Comparison of ENCODE assay signal across 8 mouse cellular contexts in genomic region chrX:53211756-53212483, GRCm38 (mm10). TPM values are rescaled to one million over a fixed set of nuclear protein-coding genes. Genes with fewer than 3 reads are reported as not detected.
A peak's percentile ranks its signal among the peaks of the same experiment; 100 is the strongest.
DNase-seq lines count a peak whose midpoint lies in the region; ATAC-seq lines count a peak whose summit lies in the region.

No protein-coding gene starts in this region.

- H3K27me3 ChIP-seq in embryonic facial prominence, embryonic 13.5 days = no peaks in the 10 kb centered on the region
- H3K27me3 ChIP-seq in heart, embryonic 11.5 days (ENCODE audit: control insufficient read depth, insufficient read depth, low read length) = no peaks in the 10 kb centered on the region

- H3K4me2 ChIP-seq in embryonic facial prominence, embryonic 13.5 days = no peak overlapping the region
- no peak overlapping the region for H3K4me2 ChIP-seq in heart, embryonic 11.5 days

- peak overlapping the region; percentile 80 for H3K27ac ChIP-seq in embryonic facial prominence, embryonic 13.5 days
- peak overlapping the region; percentile 70 for H3K27ac ChIP-seq in heart, embryonic 11.5 days (ENCODE audit: low read depth, low read length)

- DNase-seq in layer of hippocampus, postnatal 10 days (ENCODE audit: low spot score in 2 of 2) = peak; percentile 20 to 39
- no peak for DNase-seq in layer of hippocampus, adult 9-10 months (ENCODE audit: low spot score)
- peak; percentile 21 to 37 for DNase-seq in kidney, adult 8-10 months
- DNase-seq in lung, postnatal 36 days = peak; percentile 36
- peak; percentile 69 for DNase-seq in testis, postnatal 10 days (ENCODE audit: low spot score)

- no peak for ATAC-seq in embryonic facial prominence, embryonic 13.5 days (ENCODE audit: insufficient number of reproducible peaks, insufficient read depth, low FRiP score, low TSS enrichment, low read depth)
- ATAC-seq in heart, embryonic 11.5 days (replicated peaks; ENCODE audit: insufficient number of reproducible peaks, low FRiP score, low TSS enrichment) = peak; percentile 78; the same call in 1 of the 2 replicates
- ATAC-seq in erythroid progenitor cell, adult 5-6 weeks (replicated peaks; ENCODE audit: low FRiP score, poor library complexity, severe bottlenecking) = no peak

- no peaks in the 10 kb centered on the region for H3K9me3 ChIP-seq in embryonic facial prominence, embryonic 13.5 days
- no peaks in the 10 kb centered on the region for H3K9me3 ChIP-seq in heart, embryonic 11.5 days (replicated peaks; ENCODE audit: control insufficient read depth, low read length)

- peaks cover 3% of the 10 kb centered on the region; the same call in 1 of the 2 replicates for H3K4me1 ChIP-seq in embryonic facial prominence, embryonic 13.5 days
- H3K4me1 ChIP-seq in heart, embryonic 11.5 days (ENCODE audit: control insufficient read depth, insufficient read depth, low read length) = no peaks in the 10 kb centered on the region

- H3K4me3 ChIP-seq in embryonic facial prominence, embryonic 13.5 days = no peak overlapping the region
- H3K4me3 ChIP-seq in heart, embryonic 11.5 days (ENCODE audit: low read depth, low read length) = no peak overlapping the region

- 60% methylated on average over 7 of the region's 7 CpGs for WGBS in embryonic facial prominence, embryonic 13.5 days
- WGBS in heart, embryonic 11.5 days (ENCODE audit: insufficient replicate concordance) = 47% methylated on average over 7 of the region's 7 CpGs

- H3K36me3 ChIP-seq in embryonic facial prominence, embryonic 13.5 days = no peaks in the 10 kb centered on the region
- no peaks in the 10 kb centered on the region for H3K36me3 ChIP-seq in heart, embryonic 11.5 days (ENCODE audit: control insufficient read depth, insufficient read depth, low read length)

- H3K9ac ChIP-seq in embryonic facial prominence, embryonic 13.5 days = no peak overlapping the region
- H3K9ac ChIP-seq in heart, embryonic 11.5 days (ENCODE audit: low read depth, low read length) = no peak overlapping the region

RNA-seq across cellular contexts. Expression of gene Plac1, which starts 28.0 kb away (rescaled TPM):
- not detected for total RNA-seq in layer of hippocampus, postnatal 10 days (2021)
- 6.4 and 7.5 TPM in 2 replicates for polyA plus RNA-seq in embryonic facial prominence, embryonic 13.5 days (2015; fragmentation: Nextera tagmentation; extraction: Ambion mirVana)
- 11.4 and 14.9 TPM in 2 replicates for polyA plus RNA-seq in heart, embryonic 11.5 days (2014; fragmentation: Nextera tagmentation; extraction: Ambion mirVana)
- total RNA-seq in erythroid progenitor cell, adult 5-6 weeks (2015; ENCODE audit: low replicate concordance) = not detected in 2 replicates
- not detected in 2 replicates for total RNA-seq in erythroid progenitor cell, adult 5-6 weeks (2017; ENCODE audit: low replicate concordance)

RNA-seq across cellular contexts. Expression of gene Fam122b, which starts 57.7 kb away (rescaled TPM):
- 1 to 10 TPM; 2.6 to 3.4 TPM for total RNA-seq in layer of hippocampus, postnatal 10 days (2021)
- 9.1 and 11.0 TPM in 2 replicates for polyA plus RNA-seq in embryonic facial prominence, embryonic 13.5 days (2015; fragmentation: Nextera tagmentation; extraction: Ambion mirVana)
- 21.3 and 26.0 TPM in 2 replicates for polyA plus RNA-seq in heart, embryonic 11.5 days (2014; fragmentation: Nextera tagmentation; extraction: Ambion mirVana)
- 12.6 and 17.3 TPM in 2 replicates for total RNA-seq in erythroid progenitor cell, adult 5-6 weeks (2015; ENCODE audit: low replicate concordance)
- total RNA-seq in erythroid progenitor cell, adult 5-6 weeks (2017; ENCODE audit: low replicate concordance) = 6.5 and 9.1 TPM in 2 replicates
